15 mouse cellular contexts compared by ENCODE assay signal in the genomic region with DNA sequence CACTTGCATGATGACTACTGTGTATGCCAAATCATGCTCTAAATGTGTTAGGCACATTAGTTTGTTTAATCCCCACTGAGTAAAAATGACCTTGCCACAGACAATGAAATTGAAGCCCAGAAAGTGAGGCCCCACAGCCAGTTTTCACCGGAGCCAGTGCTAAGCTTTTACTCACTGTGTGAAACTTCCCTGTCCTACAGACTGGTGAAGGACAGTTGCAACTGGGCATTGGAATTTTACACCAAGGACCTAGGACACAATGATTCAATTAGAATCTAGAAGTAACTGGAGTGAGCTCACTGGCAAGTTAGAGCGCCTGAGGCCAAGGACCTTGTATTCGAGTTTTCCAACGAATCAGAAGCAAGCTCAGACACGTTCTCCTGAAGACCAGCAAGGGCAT.
DNase-seq lines count a peak whose midpoint lies in the region; ATAC-seq lines count a peak whose summit lies in the region.
"Had no signal": no experiment of that assay in that cellular context is flagged by ENCODE, and none has a peak within 500 bp of the region (broad histone marks: within the 10 kb centered on the region; RNA-seq: fewer than 3 reads in every experiment).

No protein-coding gene starts in this region.

- no peak for ATAC-seq in heart, embryonic 14.5 days (ENCODE audit: insufficient number of reproducible peaks, insufficient read depth, low FRiP score, low read depth)
- ATAC-seq: forebrain, embryonic 16.5 days; intestine, embryonic 15.5 days had no signal

- peaks cover 19% of the 10 kb centered on the region for H3K4me1 ChIP-seq in heart, embryonic 10.5 days
- peaks cover 21 to 29% of the 10 kb centered on the region in 2 experiments for H3K4me1 ChIP-seq in heart, embryonic 14.5 days (ENCODE audit: control insufficient read depth in 2 of 2, insufficient read depth in 2 of 2, low read length in 2 of 2)
- H3K4me1 ChIP-seq: embryonic facial prominence, embryonic 13.5 days; intestine, embryonic 15.5 days had no signal

- H3K9me3 ChIP-seq in heart, embryonic 10.5 days, result no peaks in the 10 kb centered on the region
- H3K9me3 ChIP-seq in heart, embryonic 14.5 days (ENCODE audit: control insufficient read depth, low read length), result no peaks in the 10 kb centered on the region
- H3K9me3 ChIP-seq: embryonic facial prominence, embryonic 13.5 days; forebrain, embryonic 12.5 days; hindbrain, embryonic 10.5 days; intestine, embryonic 15.5 days had no signal

- no peaks in the 10 kb centered on the region for H3K27me3 ChIP-seq in heart, embryonic 10.5 days (ENCODE audit: insufficient read depth, poor library complexity, severe bottlenecking)
- H3K27me3 ChIP-seq in heart, embryonic 14.5 days (ENCODE audit: control insufficient read depth, insufficient read depth, low read length), result no peaks in the 10 kb centered on the region
- H3K27me3 ChIP-seq: embryonic facial prominence, embryonic 13.5 days; intestine, embryonic 15.5 days had no signal

- no peak for DNase-seq in heart, embryonic 10.5 days (ENCODE audit: low spot score)
- DNase-seq in heart, postnatal 36 days, result no peak
- DNase-seq in heart, postnatal 4 days, result no peak
- peak; percentile 3 for DNase-seq in kidney, adult 9 months
- no peak for DNase-seq in kidney, adult 11 months
- DNase-seq: cerebellum, adult 18-20 months; cerebellum, adult 9-11 months; cerebellum, postnatal 36 days had no signal

- no peak overlapping the region for H3K9ac ChIP-seq in heart, embryonic 14.5 days (ENCODE audit: low read length)
- H3K9ac ChIP-seq: embryonic facial prominence, embryonic 13.5 days; forebrain, embryonic 12.5 days; hindbrain, embryonic 14.5 days; intestine, embryonic 15.5 days had no signal

- peak overlapping the region; percentile 0; the same call in 1 of the 2 replicates for H3K27ac ChIP-seq in heart, embryonic 10.5 days
- H3K27ac ChIP-seq in heart, embryonic 14.5 days (replicated peaks in 1 of 2; ENCODE audit: control insufficient read depth in 1 of 2, insufficient read depth in 1 of 2, low read depth in 2 of 2, low read length in 2 of 2), result peak overlapping the region; percentile 51 to 82
- H3K27ac ChIP-seq: embryonic facial prominence, embryonic 13.5 days; forebrain, embryonic 12.5 days; hindbrain, embryonic 10.5 days; hindbrain, embryonic 14.5 days; intestine, embryonic 15.5 days had no signal

- no peak overlapping the region for H3K4me2 ChIP-seq in heart, embryonic 14.5 days (ENCODE audit: low read length)
- H3K4me2 ChIP-seq: embryonic facial prominence, embryonic 13.5 days; forebrain, embryonic 12.5 days; hindbrain, embryonic 14.5 days; intestine, embryonic 15.5 days had no signal

- H3K36me3 ChIP-seq in heart, embryonic 10.5 days, result no peaks in the 10 kb centered on the region
- no peaks in the 10 kb centered on the region for H3K36me3 ChIP-seq in heart, embryonic 14.5 days (ENCODE audit: control insufficient read depth, insufficient read depth, low read length)
- H3K36me3 ChIP-seq: embryonic facial prominence, embryonic 13.5 days; forebrain, embryonic 12.5 days; hindbrain, embryonic 10.5 days; intestine, embryonic 15.5 days had no signal

- H3K4me3 ChIP-seq in heart, embryonic 10.5 days, result no peak overlapping the region
- H3K4me3 ChIP-seq in heart, embryonic 14.5 days (ENCODE audit: control insufficient read depth in 1 of 2, insufficient read depth in 1 of 2, low read depth in 1 of 2, low read length in 2 of 2), result no peak overlapping the region
- H3K4me3 ChIP-seq: embryonic facial prominence, embryonic 13.5 days; forebrain, embryonic 12.5 days; hindbrain, embryonic 10.5 days; intestine, embryonic 15.5 days had no signal

- WGBS in heart, embryonic 10.5 days, result 86% methylated on average over 5 of the region's 5 CpGs
- 65% methylated on average over 5 of the region's 5 CpGs for whole genome bisulfite sequencing in heart, embryonic 14.5 days

- intact Hi-C loops in heart, postnatal 36 days (cut with DNase I), result no loop called here
